In genomic region chr5:75193107-75193506, GRCm38 (mm10) we compare ENCODE assay signal across 22 mouse cellular contexts. TPM values are rescaled to one million over a fixed set of nuclear protein-coding genes. Genes with fewer than 3 reads are reported as not detected.
DNase-seq lines count a peak whose midpoint lies in the region; ATAC-seq lines count a peak whose summit lies in the region.
"Had no signal": no experiment of that assay in that cellular context is flagged by ENCODE, and none has a peak within 500 bp of the region (broad histone marks: within the 10 kb centered on the region; RNA-seq: fewer than 3 reads in every experiment).

No protein-coding gene starts in this region.

- ATAC-seq in granulocyte monocyte progenitor cell, adult 5-6 weeks (replicated peaks; ENCODE audit: poor library complexity, severe bottlenecking) = 0 out of 2 replicates have a peak, but pooled peaks have one; percentile 35
- ATAC-seq in hematopoietic stem cell, adult 5-6 weeks (replicated peaks in 1 of 2; ENCODE audit: insufficient read depth in 1 of 2, low FRiP score in 2 of 2, low TSS enrichment in 1 of 2, low read depth in 1 of 2, poor library complexity in 2 of 2, severe bottlenecking in 2 of 2) = peak; percentile 45 to 69; a peak in 3 of 4 replicates
- ATAC-seq in megakaryocyte progenitor cell, adult 5-6 weeks (replicated peaks; ENCODE audit: poor library complexity) = 0 out of 2 replicates have a peak, but pooled peaks have one; percentile 29
- ATAC-seq in activated CD4-positive, CD25-positive, alpha-beta regulatory T cell, adult 4 months = no peak
- ATAC-seq: CD4-positive, CD25-positive, alpha-beta regulatory T cell, adult 4 months; Patski had no signal

- peak; percentile 77 for DNase-seq in heart, adult 11 months
- no peak for DNase-seq in heart, postnatal 10 days
- DNase-seq in adrenal gland, postnatal 10 days = no peak
- DNase-seq in embryo, embryonic 10.5 days (ENCODE audit: low spot score) = no peak
- DNase-seq: adrenal gland, adult 2 months; adrenal gland, adult 8-10 months; adrenal gland, postnatal 14 days; adrenal gland, postnatal 25 days; adrenal gland, postnatal 36 days; B cell, adult 2 months; cerebellum, adult 11 months; cerebellum, adult 11-12 months; cerebellum, adult 18-20 months; cerebellum, adult 2 months had no signal

- intact Hi-C loops in heart, postnatal 10 days (cut with DNase I) = no loop called here

RNA-seq across cellular contexts. Expression of gene Pdgfra, which starts 41.0 kb away (rescaled TPM):
- total RNA-seq in heart, postnatal 10 days (2021) = 10 to 100 TPM; 43.3 to 51.1 TPM
- total RNA-seq in granulocyte monocyte progenitor cell, adult 5-6 weeks (2014; fragmentation: Nextera tagmentation) = not detected in 2 replicates
- total RNA-seq in granulocyte monocyte progenitor cell, adult 5-6 weeks (2017) = not detected in 2 replicates
- total RNA-seq in hematopoietic stem cell, adult 5-6 weeks (2017) = not detected in 2 replicates
- total RNA-seq in megakaryocyte progenitor cell, adult 5-6 weeks (2015) = not detected in 2 replicates
- total RNA-seq in megakaryocyte progenitor cell, adult 5-6 weeks (2017) = 0.08 TPM in 1 of 2 replicates, not detected in the other
- 10 to 100 TPM; 32.1 to 35.6 TPM for total RNA-seq in adrenal gland, postnatal 10 days (2021)
- polyA plus RNA-seq in activated CD4-positive, CD25-positive, alpha-beta regulatory T cell, adult 4 months (2017; shearing (Covaris generic)) = not detected
- total RNA-seq: MEL had no signal
- polyA plus RNA-seq: G1E had no signal

Comparison
In these comparisons a context has a peak if more than half of its experiments do, and no peak if none do; other contexts are left out.
1. RNA of gene Pdgfra, which starts 41.0 kb away (total RNA-seq): 43.3 to 51.1 TPM in heart, postnatal 10 days and 32.1 to 35.6 TPM in adrenal gland, postnatal 10 days; 0.08 TPM in megakaryocyte progenitor cell, adult 5-6 weeks, not detected in granulocyte monocyte progenitor cell, adult 5-6 weeks and not detected in hematopoietic stem cell, adult 5-6 weeks; every median in the first group is over 10 times any median in the second.